Mouse (Mus musculus) intestine, embryonic 15.5 days (tissue): ENCODE measurements at regions not wholly inside any gene's neighbourhood (a gene's known extent, or its start where the extent isn't known, plus 50 kb on each side); places are given as distances from the start of the nearest gene placed in this dataset.
A peak's percentile ranks its signal among the peaks of the same experiment; 100 is the strongest.

Experiments
- ATAC-seq: fragments of 200-750 bp; cut with Nextera tagmentation; 2 replicates; pipeline ENCODE4 v1.8.0; 2017; ENCODE audit warnings: moderate TSS enrichment, moderate library complexity
- H3K27ac ChIP-seq: fragments of 300-500 bp; sonication (generic); 2 replicates; pipeline ENCODE4 v1.5.1; 2015; ENCODE audit warnings: mild to moderate bottlenecking, inconsistent platforms
- H3K27me3 ChIP-seq: fragments of 300-500 bp; sonication (generic); replicated peaks from 2 replicates; pipeline ENCODE4 v1.6.1; 2015; ENCODE audit warnings: inconsistent platforms
- H3K36me3 ChIP-seq: fragments of 300-500 bp; sonication (generic); 2 replicates; pipeline ENCODE4 v1.6.1; 2015; ENCODE audit warnings: inconsistent platforms
- H3K4me1 ChIP-seq: fragments of 300-500 bp; sonication (generic); replicated peaks from 2 replicates; pipeline ENCODE4 v1.6.1; 2015; ENCODE audit warnings: inconsistent platforms
- H3K4me2 ChIP-seq: fragments of 300-500 bp; sonication (generic); replicated peaks from 2 replicates; pipeline ENCODE4 v1.6.1; 2015; ENCODE audit warnings: mild to moderate bottlenecking, inconsistent platforms
- H3K4me3 ChIP-seq: fragments of 300-500 bp; sonication (generic); replicated peaks from 2 replicates; pipeline ENCODE4 v1.5.1; 2015; ENCODE audit warnings: inconsistent platforms
- H3K9ac ChIP-seq: fragments of 300-500 bp; sonication (generic); 2 replicates; pipeline ENCODE4 v1.6.1; 2015; ENCODE audit warnings: inconsistent platforms
- H3K9me3 ChIP-seq: fragments of 300-500 bp; sonication (generic); 2 replicates; pipeline ENCODE4 v1.6.1; 2016; ENCODE audit warnings: inconsistent platforms
- WGBS: fragments of 180-500 bp; shearing (Covaris S2); methylation state at CpG from one replicate; pipeline ENCODE4 v1.1.7; 2015; 5-methylcytosine and 5-hydroxymethylcytosine counted together

DNA sequence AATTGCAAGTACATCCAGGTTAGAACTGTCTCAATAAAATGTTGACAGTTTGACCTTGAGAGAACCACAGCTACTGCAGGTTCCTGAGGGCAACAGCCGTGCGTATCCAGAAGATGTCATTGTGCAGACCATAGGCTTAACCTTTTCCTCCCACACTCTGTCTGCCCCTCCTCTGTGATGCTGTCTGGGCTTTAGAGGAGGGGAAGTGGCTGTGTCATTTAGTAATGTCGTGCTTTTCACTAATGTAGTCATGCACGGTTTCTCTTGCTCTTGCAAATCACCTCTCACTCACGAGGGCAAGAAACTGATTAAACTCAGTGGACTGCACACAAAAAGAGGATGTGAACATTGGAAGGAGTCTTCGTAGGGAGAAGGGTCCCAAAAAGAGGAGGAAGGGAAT lies 443.8 kb upstream of the Tom1l1 start:
- Histone ChIP-seq H3K27ac (no peak overlapping the region), H3K9me3 (no peaks in the 10 kb centered on the region), H3K4me1 (no peaks in the 10 kb centered on the region), H3K36me3 (no peaks in the 10 kb centered on the region), H3K9ac (no peak overlapping the region), H3K27me3 (no peaks in the 10 kb centered on the region), H3K4me3 (no peak overlapping the region), H3K4me2 (no peak overlapping the region)
- no peak for ATAC-seq
- WGBS, result 53% methylated on average over 6 of the region's 6 CpGs

DNA sequence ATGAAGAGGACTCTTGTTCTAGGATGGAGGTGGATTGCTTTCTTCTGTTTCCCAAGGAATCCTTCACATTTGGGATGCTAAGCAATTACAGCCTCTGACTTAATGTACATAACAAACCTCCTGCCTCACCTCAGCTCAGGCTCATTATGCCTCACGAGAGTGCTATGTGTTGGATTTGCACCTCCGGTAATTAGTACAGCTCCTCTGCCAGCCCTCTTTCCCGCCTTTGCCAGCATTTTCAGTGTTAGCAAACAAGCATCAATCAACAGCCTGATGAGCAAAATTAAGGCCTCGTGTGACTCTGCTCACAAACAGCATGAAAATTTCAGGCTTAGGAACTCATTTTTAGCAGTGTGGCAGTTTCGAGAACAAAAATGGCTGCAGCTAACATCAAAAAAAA lies 410.0 kb upstream of the Tom1l1 start:
- no peak for ATAC-seq
- Histone ChIP-seq H3K27me3 (no peaks in the 10 kb centered on the region), H3K9me3 (no peaks in the 10 kb centered on the region), H3K4me3 (no peak overlapping the region), H3K4me2 (no peak overlapping the region), H3K9ac (no peak overlapping the region), H3K4me1 (no peaks in the 10 kb centered on the region), H3K27ac (no peak overlapping the region), H3K36me3 (no peaks in the 10 kb centered on the region)
- WGBS, result 62% methylated on average over 5 of the region's 5 CpGs

DNA sequence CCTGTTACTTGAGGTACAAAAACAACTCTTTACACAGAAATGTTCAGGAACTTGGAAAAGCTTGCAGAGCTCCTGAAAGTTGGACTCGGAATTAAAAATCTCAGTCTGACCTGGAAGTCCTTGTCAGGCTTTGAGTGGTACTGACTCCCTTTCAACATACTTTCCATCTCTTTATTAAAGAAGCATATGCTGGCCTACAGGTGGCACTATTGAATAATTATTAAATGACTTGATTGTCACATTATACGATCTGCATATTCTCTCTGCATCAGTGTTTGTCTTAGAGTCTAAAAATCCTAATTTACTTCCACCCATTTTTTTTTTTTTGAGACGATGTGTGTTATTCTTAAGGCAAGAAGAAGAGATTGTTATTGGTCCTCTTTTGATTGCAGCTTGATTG lies 409.4 kb upstream of the Tom1l1 start:
- no peaks in the 10 kb centered on the region for H3K27me3 ChIP-seq
- H3K27ac ChIP-seq, result no peak overlapping the region
- H3K9me3 ChIP-seq, result no peaks in the 10 kb centered on the region
- H3K4me1 ChIP-seq, result no peaks in the 10 kb centered on the region
- H3K4me2 ChIP-seq, result no peak overlapping the region
- ATAC-seq, result no peak
- no peaks in the 10 kb centered on the region for H3K36me3 ChIP-seq
- no peak overlapping the region for H3K4me3 ChIP-seq
- no peak overlapping the region for H3K9ac ChIP-seq
- 59% methylated on average over 3 of the region's 3 CpGs for WGBS

DNA sequence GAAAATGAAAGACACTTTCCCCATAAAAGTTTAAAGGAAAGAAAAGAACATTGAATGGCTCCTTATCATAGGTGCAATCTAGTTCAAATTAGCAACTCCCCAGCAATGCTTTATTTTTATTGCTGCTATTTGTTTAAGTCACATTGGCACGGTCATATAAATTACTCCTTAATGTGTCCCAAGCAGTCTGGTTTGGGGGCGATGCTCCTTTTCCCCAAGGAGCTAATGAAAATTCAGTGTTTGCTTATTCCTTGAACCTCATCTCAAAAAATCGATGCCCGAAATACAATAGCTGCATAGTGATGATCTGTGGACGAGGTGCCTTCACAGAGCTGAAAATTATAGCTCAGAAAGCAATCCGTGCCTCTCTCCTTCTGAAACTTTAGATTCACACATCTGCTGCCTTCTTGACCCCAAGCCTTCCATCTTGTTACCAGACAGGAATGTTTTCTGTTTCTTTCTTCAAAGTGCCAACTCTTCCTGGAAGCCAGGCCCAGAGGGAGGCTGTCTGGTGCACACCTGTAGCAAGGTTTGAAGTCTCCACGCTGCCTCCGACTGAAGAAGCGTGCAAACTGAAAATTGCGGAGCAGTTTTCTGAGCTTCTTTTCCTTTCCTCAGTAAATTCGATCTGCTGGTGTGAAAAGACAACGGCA lies 408.0 kb upstream of the Tom1l1 start:
- no peaks in the 10 kb centered on the region for H3K4me1 ChIP-seq
- H3K27me3 ChIP-seq, result no peaks in the 10 kb centered on the region
- 41% methylated on average over 12 of the region's 12 CpGs for WGBS
- H3K4me3 ChIP-seq, result no peak overlapping the region
- ATAC-seq, result no peak
- no peak overlapping the region for H3K9ac ChIP-seq
- no peaks in the 10 kb centered on the region for H3K9me3 ChIP-seq
- no peak overlapping the region for H3K4me2 ChIP-seq
- H3K27ac ChIP-seq, result no peak overlapping the region
- H3K36me3 ChIP-seq, result no peaks in the 10 kb centered on the region

DNA sequence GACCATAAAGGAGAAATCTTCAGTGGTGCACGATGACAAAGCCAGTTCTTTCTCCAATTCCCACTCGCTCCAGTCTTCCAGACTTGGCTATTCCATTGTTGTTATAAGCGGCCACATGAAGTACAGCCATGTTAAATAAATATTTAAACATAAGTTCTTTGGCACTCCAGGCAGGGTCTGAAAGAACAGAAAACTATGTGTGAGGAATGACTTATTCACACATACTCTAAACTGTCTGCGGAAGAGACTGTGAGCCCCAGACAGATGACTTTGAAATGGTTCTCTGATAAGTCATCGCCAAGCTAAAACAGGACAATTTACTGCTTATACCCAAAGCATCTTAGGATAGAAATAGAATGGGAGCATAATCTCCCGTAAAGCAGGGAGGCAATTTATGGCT lies 377.2 kb upstream of the Tom1l1 start:
- H3K27ac ChIP-seq, result no peak overlapping the region
- no peak overlapping the region for H3K4me2 ChIP-seq

DNA sequence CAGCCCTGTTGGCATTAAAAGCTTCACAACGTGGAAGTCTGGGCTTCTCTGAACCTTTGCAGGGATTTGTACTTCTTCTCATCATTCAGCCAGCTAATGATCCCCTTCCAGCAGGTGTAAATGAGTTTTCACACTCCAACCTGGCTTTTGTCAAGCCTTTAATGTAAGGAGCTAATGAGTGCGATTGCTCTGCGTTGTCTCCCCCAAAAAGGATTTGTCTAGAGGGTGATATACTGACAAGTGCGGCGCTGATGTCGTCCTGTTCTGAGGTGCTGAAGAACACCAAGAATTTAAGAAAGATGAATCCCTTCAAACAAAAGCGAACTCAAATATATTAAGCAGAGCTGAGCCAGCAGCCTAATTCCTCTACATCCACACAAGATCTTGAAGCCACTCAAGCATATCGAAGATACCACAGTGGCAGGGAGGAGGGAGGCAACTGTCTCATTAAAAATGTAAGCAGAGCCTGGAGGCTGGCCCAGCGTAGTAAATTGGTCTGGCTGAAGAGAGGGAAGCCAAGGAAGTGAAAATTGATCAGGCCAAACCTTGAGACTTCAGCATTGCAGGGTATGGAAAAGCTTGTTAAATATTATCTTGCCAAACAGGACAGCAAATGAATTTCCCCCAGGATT lies 368.9 kb upstream of the Tom1l1 start:
- no peak overlapping the region for H3K4me3 ChIP-seq
- H3K36me3 ChIP-seq, result no peaks in the 10 kb centered on the region
- H3K4me1 ChIP-seq, result no peaks in the 10 kb centered on the region
- H3K27ac ChIP-seq, result no peak overlapping the region
- no peak for ATAC-seq
- H3K4me2 ChIP-seq, result no peak overlapping the region
- no peaks in the 10 kb centered on the region for H3K9me3 ChIP-seq
- no peak overlapping the region for H3K9ac ChIP-seq
- H3K27me3 ChIP-seq, result no peaks in the 10 kb centered on the region
- WGBS, result 40% methylated on average over 9 of the region's 9 CpGs

More for the DNA sequence above, 377.2 kb upstream of the Tom1l1 start:
- Histone ChIP-seq H3K36me3 (no peaks in the 10 kb centered on the region), H3K9ac (no peak overlapping the region), H3K4me3 (no peak overlapping the region), H3K9me3 (no peaks in the 10 kb centered on the region), H3K27me3 (no peaks in the 10 kb centered on the region), H3K4me1 (no peaks in the 10 kb centered on the region)
- ATAC-seq, result peak; percentile 20; the same call in 1 of the 2 replicates
- WGBS, result 39% methylated on average over 6 of the region's 6 CpGs

DNA sequence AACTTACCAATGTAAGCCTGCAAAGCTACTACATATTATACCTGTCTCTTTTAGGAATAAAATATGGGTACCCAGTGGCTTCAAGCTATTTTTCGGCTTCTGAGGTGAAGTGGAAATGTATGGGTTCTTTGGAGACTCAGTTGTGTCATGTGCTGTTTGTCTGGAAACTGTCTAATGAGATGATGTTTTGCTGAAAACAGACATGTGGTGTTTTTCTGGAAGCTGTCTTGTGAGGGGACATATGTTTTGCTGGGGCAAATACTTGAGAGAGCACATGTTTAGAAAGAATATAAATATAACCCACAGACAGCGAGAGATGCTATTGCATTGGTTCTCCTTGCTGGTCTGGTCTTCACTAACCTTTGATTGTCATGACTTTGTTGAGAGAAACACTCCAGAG lies 365.2 kb upstream of the Tom1l1 start:
- H3K36me3 ChIP-seq, result no peaks in the 10 kb centered on the region
- ATAC-seq, result no peak
- H3K9me3 ChIP-seq, result no peaks in the 10 kb centered on the region
- no peak overlapping the region for H3K4me3 ChIP-seq
- H3K27ac ChIP-seq, result no peak overlapping the region
- H3K4me2 ChIP-seq, result no peak overlapping the region
- 52% methylated on average over 2 of the region's 2 CpGs for WGBS
- no peaks in the 10 kb centered on the region for H3K27me3 ChIP-seq
- no peaks in the 10 kb centered on the region for H3K4me1 ChIP-seq
- H3K9ac ChIP-seq, result no peak overlapping the region

DNA sequence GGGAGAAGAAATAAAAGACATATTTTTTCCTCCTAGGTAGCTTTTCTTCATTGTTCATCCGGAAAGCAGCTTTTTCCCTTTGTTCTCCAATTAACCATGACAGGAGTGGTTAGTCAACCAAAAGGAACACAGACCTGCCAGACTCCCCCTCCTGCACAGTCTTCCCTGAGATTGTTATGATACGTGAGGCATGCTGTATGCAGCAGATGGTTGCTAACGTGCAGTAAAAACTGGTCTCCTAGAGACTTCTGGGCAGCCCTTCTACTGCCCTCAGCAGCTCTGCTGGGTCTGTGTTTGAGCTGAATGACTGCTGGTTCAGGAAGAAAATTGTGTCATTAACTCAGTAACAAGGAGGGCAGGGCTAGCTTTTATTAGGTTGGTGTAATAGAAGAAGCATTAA lies 363.5 kb upstream of the Tom1l1 start:
- H3K4me3 ChIP-seq, result no peak overlapping the region
- H3K36me3 ChIP-seq, result no peaks in the 10 kb centered on the region
- H3K27ac ChIP-seq, result no peak overlapping the region
- H3K9me3 ChIP-seq, result no peaks in the 10 kb centered on the region
- no peaks in the 10 kb centered on the region for H3K4me1 ChIP-seq
- no peaks in the 10 kb centered on the region for H3K27me3 ChIP-seq
- ATAC-seq, result no peak
- 27% methylated on average over 3 of the region's 3 CpGs for WGBS
- no peak overlapping the region for H3K4me2 ChIP-seq
- no peak overlapping the region for H3K9ac ChIP-seq

DNA sequence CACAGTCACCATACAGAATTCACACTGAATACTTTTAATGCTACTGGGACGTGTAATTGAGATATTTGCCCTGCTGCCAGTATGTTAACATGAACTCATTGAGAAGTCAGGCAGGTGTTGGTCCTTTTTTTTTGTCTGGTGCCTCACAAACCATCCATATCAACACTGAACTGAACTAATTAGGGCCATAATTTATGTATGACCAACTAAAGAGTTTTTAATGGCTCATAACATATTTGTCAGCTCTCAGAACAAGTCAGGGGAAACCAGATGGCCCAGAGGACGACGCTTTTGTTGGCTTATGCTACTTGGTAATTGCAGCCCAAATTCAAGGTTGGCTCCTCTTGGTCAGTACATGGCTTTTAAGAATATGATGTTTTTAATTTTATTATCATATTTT lies 353.3 kb upstream of the Tom1l1 start:
- Histone ChIP-seq H3K36me3 (no peaks in the 10 kb centered on the region), H3K27me3 (no peaks in the 10 kb centered on the region), H3K4me1 (no peaks in the 10 kb centered on the region), H3K9ac (no peak overlapping the region), H3K4me2 (no peak overlapping the region), H3K4me3 (no peak overlapping the region), H3K9me3 (no peaks in the 10 kb centered on the region), H3K27ac (no peak overlapping the region)
- WGBS, result 76% methylated on average over 3 of the region's 3 CpGs
- ATAC-seq, result no peak
